Mouse (Mus musculus) cerebellum, postnatal 4 days (tissue): ENCODE measurements around the gene Tubgcp4.
A peak's percentile ranks its signal among the peaks of the same experiment; 100 is the strongest.
"Not testable (repeated sequence)": the region's sequence is repeated elsewhere in the genome, so short reads cannot be mapped to it uniquely, and the experiment has no call there.

Experiments
- DNase-seq, 2 experiments: peaks; one replicate each; pipeline ENCODE4 v3.0.0; 2022; ENCODE audit warnings: low spot score in 2 of 2, mixed read lengths in 1 of 2

Gene Tubgcp4

DNA sequence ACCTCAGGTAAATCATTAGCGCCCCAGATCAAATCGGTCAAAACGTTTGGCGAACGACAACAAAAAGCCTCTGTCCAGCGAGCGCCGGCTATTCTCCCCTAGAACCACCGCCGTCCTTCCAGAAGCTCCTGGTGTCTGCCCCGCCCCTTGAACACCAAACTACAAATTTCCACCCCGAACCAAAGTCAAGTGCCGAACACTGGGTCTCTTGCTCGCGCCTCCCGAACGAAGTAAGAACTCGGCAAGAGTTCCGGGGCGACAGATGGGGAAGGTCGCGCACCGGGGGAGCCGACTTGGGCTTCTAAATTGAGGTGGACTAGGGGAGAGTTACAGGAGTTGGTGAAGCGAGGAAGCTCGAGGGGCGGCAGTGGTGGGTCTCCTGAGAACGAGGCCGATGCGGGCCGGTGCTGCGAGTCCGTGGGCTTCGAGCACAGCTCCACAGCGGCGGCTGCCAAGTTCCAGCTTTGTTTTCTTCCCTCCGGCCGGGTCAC lies at the start of gene Tubgcp4:
Gene Tubgcp4, plus strand, starts transcription at position 174 of the 491 bp plus-strand sequence.
- no peak for DNase-seq

DNA sequence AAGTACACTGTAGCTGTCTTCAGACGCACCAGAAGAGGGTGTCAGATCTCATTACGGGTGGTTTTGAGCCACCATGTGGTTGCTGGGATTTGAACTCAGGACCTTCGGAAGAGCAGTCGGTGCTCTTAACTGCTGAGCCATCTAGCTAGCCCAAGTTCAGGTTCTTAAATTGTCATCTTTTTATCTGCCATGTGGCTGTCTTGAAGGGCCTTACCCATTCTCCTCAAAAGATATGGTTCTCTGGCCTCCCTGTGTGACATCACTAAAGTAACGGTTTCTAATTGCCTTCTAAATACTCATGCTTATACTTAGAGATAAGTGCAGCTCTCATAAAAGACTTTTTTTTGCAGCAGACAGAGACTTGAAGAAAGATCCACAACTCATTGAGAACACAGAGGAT lies 44.2 kb upstream of the Tubgcp4 start:
- DNase-seq, result not testable (repeated sequence)

DNA sequence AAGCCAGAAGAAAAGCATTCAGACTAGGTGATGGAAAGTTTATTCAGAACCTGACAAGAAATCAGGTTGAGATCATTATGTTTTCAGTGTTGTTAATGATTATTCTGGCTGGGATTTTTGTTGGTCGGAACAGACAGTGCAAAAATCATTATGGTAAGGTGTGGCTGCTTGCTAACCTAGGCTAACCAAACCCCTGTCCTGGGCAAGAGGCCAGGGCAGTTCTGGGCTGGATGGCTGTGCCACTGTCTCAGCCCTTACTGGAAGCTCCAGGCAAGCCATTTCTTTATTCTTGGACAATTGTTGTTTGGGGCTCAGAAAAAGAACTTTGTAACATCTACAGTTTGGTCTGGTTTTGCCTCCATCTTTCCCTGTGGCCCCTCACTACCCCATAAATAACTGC lies 42.9 kb upstream of the Tubgcp4 start:
- DNase-seq, result no peak

DNA sequence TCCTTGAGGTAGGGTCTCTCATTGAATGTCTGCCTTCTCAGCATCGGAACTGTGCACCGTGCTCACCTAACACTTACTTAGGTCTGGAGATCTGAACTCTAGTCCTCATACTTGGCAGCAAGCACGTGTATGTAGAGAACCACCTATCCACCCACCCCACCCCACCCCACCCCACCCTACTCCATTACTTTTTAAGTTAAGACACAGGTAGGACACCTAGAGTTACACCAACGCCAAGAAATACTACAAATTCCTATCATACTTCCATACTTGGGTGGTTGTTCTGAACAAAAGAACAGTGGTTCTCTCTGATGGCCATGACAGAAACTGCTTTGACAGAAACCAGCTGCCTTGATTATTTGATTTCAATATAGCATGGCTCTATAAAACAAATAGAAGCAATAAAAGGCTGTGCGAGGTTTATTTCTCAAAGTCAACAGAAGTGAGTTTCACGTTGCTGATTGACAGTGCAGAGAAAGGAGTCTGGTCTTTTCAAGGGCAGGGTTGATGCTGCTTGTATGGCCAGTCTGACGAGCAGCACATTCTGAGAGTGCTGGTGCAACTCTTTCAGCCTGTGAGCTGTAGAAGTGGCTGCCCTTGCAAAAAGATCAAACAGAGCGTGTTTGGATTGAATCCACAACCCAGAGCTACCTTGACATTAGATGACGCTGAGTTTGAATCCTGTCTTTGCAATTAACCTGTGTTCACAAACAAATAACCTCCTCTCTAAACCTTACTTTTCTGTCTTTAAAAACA lies 41.4 kb upstream of the Tubgcp4 start:
- no peak for DNase-seq

DNA sequence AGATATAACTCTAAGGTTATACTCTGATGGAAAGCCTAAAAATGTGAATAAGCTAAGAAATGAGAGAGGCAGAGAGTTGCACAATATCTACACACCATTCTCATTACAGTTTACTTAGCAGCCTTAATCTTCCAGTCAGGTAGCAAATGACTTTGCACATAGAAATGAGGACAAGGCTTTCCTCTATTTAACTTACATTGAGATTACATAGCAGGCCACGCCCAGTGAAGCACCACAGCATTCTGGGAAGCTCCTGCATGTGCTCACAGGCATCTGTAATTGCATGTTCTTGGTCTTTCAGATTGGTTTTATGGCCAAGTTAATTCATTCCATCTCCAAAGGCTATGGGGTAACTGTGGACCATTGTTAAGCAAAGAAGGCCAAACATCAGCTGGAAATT lies 37.6 kb upstream of the Tubgcp4 start:
- DNase-seq, result no peak

DNA sequence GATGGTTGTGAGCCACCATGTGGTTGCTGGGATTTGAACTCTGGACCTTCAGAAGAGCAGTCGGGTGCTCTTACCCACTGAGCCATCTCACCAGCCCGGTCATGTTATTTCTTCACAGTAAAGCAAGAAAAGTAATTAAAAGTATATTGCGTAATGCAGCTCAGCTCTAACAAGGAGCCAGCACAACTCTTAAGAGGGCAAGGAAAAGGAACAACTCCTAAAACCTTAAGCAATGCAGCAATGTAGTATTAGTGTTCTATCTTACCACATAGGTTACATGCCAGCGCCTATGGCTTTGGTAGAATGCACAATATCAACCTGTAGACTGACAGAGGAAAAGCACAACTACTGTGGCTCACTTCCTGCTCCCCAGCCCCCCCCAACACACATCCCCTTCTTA lies 33.1 kb upstream of the Tubgcp4 start:
- DNase-seq, result no peak

DNA sequence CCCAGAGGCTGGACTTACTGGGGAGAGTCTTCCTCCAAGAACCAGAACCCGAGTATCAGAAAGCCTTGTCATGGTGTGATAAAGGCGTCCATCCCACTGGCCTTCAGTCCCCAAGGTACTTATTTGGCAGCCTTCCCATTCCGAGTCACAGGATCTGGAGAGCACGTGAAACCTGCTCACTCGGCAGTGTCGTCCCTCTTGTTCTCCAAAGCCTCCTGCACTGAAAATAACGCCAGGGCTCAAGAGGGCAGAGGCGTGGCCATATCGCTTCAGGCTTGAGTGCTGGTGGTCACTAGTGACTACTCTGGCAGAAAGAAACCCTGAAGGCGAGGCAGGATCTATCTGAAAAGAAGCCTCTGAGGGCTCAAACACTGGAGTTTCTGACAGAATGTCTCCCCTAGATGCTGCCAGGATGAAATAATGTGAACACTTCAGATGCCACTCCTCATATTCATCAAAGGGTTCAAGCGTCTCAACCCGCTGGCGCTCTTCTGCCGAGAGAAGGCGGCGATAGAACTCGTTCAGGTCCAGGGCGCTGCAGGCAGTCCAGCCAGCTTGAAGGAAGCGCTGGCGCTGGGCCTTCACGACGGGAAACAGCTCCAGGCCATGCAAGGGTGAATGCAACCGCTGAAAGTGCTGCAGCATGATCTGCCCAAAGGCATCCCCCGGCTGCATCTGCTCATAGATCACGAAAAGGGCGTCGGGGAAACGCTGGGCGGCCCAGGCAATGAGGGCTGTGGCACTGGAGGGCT lies 31.0 kb upstream of the Tubgcp4 start:
- DNase-seq, result peak; percentile 35 to 49

DNA sequence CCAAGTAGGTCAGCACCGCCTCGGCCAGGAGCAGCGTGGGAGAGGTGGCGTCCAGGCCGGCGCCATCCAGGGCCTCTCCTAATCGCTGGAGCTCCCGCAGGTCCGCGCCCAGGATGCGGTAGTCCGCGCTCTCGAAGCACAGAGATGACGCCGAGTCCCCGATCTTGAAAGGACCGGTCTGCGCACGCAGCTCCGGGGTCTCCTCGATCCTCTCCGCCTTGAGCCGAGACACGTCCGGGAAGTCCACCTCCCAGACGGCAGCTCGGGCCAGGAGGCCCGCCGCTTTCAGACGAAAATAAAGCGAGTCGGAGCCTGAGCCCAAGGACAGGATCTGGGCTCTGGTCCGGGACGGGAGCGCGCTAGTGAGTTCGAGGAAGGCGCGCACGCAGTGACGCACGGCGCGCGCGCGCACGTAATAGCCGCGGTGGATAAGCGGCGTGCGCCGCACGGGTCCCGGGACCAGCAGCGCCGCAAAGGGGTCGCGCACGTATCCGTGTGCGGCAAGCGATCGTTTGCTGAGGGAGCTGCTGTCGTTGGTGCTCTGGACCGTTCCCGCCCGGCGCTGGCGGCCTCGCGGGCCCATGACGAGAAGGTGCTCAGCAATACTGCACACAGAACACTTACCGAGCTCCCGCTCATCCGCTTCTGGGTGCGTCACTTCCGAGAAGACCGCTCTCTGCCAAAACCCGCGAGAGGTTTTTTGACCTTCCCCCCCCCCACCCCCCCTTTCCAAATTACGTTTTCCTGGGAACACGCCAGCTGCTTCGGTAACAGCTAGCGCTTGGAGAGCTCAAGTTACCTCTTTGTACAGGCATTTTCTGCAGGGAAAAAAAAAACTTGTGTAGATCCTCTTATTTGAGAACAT lies 30.2 kb upstream of the Tubgcp4 start, which contains the start of the genes Adal and Lcmt2:
Gene Adal, plus strand, starts transcription at position 411 of the 865 bp plus-strand sequence.
Gene Lcmt2, minus strand, starts transcription at position 636 of the 865 bp plus-strand sequence.
- DNase-seq, result peak; percentile 73 to 89

DNA sequence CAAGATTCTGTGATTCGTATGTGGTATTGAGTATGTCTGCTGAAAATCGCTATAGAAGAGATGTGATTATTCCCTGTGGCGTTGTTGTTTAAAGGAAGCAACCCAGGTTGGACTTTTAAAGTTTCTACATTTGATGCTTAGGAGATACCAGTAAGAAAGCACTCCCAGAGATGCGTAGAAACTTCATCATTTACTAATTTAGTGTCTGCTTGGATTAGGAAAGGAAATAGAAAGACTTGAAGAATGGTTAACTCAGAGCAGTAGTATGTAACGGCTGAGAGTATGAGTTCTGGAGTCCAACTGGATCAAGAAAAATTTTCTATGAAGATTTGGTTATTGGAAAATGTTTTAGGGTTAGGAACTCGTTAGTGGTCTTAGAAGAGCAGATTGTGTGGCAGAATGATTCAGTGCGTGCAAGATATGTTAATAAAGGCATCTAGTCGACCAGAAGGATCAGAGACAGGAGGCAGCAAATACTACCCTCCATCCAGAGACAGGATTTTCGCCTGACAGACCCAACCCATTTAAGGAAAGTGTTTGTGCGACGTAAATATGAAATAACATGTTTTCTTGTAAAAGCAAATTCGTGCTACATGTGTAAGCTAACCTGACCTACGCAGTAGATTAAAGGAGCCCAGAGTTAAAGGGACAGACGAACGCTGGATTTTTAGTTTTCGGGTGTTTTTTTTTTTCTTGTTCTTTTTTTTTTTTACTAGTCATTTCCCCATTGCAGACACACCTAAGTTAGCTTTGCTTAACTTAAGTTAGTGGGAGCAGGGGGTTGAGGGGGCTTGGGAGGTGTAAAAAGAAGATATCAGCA lies 29.0 kb upstream of the Tubgcp4 start:
- DNase-seq, result no peak

DNA sequence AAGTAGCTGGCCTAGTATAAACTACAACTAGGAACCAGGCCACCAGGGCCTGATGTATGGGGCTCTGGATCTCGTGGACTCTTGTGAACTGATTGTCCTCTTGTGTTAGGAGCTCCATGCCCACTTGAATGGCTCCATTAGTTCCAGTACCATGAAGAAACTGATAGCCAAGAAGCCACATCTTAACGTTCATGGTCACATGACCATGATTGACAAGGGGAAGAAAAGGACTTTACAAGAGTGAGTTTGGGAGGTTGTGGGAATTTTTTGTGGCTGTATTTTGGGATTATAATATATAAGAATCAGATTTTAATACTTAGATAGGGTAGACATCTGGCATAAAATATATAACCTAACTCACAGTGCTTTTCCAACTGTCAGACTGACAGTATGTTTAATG lies 28.0 kb upstream of the Tubgcp4 start:
- DNase-seq, result no peak

DNA sequence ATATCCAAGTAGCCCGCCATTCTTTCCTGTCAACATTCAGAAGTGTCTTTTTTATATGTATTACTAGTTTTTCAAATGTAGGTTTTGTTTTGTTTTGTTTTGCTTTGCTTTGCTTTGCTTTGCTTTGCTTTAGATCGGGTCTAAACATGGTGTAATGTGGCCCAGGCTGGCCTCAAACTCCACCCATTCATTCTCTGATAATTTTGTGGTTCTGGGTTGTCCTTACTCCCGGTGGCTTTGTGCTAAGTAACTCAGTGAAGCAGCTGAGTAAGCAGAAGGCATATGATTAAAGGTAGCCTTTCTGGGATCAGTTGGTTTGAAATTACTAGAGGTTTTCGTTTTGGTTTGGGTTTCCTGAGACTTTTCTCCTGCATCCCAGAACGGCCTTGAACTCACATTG lies 20.8 kb upstream of the Tubgcp4 start:
- no peak for DNase-seq

DNA sequence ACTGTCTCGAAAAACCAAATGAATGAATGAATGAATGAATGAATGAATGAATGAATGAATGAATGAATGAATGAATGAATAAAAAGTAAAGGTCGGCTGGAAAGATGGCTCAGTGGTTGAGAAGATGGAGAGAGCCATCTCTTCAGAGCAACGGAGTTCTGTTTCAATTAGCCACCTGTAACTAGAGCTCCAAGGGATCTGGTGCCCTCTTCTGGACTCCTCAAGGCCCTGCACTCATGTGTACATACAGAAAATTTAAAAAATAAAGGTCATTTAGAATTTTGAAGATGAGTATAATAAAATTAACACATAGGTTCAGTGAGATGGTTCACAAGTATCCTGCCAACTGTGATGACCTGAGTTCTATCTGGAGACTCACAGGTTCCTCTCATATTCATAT lies 17.4 kb upstream of the Tubgcp4 start:
- DNase-seq, result no peak

DNA sequence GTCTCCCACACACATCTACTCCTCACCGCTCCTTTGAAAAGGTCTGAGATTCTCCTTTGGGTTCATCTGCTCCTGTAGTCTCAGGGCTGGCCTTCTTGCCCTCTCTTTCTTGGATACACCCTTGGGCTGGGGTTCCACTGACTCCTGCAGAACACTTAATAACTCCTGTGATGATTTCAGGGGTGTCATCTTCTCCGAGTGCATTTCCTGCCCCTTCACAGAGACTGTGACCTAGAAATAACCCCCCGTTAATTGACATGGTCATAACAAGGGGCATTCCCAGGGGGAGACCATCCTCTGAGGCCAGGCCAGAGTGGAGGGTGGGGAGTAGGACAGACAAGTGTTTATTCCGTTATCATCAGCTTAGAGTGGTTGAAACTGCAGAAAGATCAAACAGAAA lies 1.3 kb upstream of the Tubgcp4 start:
- no peak for DNase-seq

DNA sequence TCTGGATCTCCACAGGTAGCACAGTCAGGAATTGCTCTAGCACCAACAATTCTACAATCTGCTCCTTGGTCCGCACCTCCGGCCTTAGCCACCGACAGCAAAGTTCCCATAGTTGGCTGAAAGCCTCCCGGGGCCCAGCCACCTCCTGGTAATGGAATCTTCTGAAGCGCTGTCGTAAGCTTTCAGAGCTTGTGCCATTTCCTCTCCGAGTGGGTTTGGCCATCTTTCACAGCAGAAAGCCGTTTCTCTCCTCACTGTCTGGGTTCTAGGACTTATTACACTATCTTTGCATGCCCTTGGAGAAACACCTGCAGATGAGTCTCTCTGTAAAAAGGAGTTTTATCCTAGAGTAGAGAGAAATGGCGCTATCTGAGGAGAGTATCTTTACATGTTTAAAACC lies 552 bp upstream of the Tubgcp4 start:
- DNase-seq, result peak in 1 of 2 experiments; percentile 8

DNA sequence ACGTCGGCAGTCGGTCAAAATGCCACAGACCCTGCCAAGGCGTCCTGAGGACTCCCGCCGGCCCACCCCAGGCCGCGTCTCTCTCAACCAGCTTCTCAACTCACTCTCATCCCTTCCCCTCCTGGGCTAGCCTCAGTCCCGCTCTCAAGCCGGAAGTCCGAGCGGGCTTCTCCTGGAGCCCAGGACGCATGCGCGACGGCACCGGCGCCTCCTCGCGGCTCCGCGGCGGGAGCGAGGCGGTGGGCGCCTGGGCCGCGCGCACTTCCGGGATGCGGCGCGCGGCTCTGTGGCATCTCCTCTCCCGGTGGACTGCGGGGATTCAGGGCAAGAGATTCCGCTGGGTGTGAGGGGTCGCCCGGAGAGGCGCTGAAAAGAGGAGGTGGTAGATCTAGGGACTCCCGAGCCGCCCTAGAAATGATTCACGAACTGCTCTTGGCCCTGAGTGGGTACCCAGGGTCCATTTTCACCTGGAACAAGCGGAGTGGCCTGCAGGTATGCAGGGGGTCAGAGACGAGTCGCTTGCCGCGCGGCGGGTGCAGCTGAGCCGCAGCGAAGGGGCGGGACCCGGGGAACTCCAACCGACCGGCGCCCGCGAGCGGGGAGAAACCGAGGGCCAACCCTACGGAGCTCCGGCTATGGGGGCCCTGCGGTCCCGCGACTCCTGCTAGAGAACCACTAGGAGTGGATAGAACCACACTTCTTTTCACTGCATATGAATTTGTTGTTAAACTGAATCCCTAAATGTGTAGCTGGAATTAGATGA lies 707 bp downstream of the Tubgcp4 start, which contains the start of gene Zscan29:
Gene Zscan29, minus strand, starts transcription at position 146 of the 763 bp plus-strand sequence.
- DNase-seq, result peak; percentile 76 to 86

DNA sequence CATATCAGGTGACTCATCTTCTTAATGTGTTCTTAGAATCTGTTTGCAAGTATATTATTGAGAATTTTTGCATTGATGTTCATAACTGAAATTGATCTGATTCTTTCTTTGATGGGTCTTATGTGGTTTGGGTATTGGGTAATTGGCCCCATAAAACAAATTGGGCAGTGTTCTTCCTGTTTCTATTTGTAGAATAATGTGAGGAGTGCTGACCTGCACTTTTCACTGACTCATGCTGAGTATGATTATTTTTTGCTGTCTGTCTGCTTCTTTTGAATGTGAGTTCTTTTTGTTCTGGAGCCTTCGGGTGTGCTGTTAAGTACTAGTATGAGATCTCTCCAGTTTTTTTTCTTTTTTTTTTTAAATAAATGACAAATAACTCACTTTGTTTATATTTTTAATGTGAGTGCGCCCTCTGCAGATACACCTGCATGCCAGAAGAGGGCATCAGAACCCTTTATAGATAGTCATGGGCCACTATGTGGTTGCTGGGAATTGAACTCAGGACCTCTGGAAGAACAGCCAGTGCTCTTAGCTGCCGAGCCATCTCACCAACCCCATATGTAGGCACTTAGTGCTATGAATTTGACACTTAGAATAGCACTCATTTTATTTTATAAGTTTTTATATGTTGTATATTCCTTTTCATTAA lies 8.5 kb downstream of the Tubgcp4 start:
- no peak for DNase-seq

DNA sequence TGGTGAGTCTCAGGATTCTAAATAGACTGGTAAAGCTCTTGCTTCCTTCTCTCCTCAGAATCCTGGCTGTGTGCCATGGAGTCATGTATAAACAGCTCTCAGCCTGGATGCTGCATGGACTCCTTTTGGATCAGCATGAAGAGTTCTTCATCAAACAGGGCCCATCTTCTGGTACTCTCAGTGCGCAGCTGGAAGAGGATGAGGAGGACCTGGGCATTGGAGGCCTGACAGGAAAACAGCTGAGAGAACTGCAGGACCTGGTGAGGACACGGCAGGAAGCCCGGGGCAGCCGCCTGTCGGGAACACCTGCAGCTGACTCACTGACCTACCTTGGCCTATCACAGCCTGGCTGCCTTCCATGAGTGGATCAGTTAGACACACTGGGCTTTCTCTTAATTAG lies 13.0 kb downstream of the Tubgcp4 start:
- DNase-seq, result no peak

DNA sequence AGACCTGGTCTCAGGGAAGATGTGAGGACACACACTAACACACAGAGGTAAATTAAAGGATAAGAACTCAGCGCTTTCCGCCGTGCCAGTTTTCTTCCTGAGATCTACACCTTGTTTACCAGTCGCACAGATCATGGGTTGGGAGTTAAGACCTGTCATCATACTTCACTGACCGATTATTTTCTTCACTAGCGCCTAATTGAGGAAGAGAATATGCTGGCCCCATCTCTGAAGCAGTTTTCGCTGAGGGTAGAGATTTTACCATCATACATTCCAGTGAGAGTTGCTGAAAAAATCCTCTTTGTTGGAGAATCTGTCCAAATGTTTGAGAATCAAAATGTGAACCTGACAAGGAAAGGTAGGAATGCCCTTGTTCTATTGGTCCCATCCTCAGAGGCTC lies 13.7 kb downstream of the Tubgcp4 start:
- no peak for DNase-seq

DNA sequence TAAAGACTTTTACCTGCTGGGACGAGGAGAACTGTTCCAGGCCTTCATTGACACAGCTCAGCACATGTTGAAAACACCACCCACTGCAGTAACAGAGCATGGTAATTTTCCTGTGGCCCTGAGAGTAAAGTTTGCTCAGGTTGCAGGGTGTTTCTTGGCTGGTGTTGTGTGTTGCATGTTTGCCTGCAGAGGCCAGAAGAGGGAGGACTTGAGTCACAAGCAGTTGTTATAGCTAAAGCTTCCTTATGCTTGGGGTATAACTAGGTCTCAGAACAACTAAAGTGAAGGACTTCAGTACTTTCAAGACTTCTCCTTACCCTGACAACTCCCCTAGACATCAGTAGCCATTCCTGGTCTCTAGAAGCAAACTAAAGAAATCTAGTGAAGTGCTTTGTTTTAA lies 18.1 kb downstream of the Tubgcp4 start:
- no peak for DNase-seq

DNA sequence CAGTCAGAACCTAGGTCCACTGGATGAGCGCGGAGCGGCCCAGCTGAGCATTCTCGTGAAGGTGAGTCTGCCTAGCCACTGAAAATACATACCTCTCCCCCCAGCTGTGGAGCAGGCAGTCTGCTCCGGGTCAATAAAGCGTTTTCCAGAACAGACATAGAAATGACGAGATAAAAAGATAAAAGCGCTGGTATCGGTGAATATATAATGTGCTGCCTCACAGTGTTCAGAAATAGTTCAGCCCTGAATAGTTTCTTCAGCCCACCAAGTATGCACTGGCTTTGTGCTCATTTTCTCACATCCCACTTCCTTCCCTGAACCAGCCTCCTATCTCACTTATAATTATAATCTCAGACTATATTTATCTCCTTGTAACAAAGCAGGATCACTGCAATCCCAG lies 25.0 kb downstream of the Tubgcp4 start:
- no peak for DNase-seq
